Mouse (Mus musculus): ENCODE measurements around the gene Sdhaf1.

GRCm38 (mm10) chr7:30363344-30363738 is 39.6 kb upstream of the Sdhaf1 start:
- TF ChIP-seq CTCF (IDR thresholded peaks at IDR 0.05; ENCODE audit: insufficient read depth, low read depth, low read length): no peak
- TF ChIP-seq POLR2A (IDR thresholded peaks at IDR 0.05; ENCODE audit: insufficient read depth, low read depth, low read length): no peak
